In the genomic region with DNA sequence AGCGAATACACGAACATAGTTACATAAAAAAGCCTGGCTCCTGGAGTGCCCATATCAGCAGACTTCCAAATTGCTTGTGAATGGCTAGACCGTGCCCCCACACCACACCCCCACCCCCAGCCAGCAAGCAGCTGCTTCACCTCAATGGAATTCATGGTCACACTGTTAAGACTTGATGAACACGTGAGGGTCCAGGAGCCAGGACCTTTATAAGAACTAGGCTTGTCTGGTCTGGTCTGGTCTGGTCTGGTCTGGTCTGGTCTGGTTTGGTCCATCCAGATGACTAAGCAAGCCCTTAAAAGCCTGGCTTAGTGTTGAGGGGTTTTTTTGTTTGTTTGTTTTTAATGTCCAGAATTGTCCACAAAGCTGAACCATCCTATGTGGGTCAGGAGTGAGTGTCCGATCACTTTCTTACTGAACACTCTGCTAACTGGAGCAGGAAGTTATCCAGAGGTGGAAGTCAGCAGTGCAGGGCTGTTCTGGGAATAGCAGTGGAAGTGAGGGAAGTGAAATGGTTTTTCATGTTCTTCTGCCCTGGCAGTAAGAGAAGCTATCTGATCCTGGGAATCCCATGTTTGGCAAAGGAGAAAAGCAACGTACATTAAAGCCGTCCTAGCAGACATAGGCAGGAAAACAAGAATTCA, we compare ENCODE assay signal across 9 mouse cellular contexts. TPM values are rescaled to one million over a fixed set of nuclear protein-coding genes. Genes with fewer than 3 reads are reported as not detected.
A peak's percentile ranks its signal among the peaks of the same experiment; 100 is the strongest.
DNase-seq lines count a peak whose midpoint lies in the region; ATAC-seq and TF ChIP-seq lines count a peak whose summit lies in the region.
"Had no signal": no experiment of that assay in that cellular context is flagged by ENCODE, and none has a peak within 500 bp of the region (broad histone marks: within the 10 kb centered on the region; RNA-seq: fewer than 3 reads in every experiment).

No protein-coding gene starts in this region.

- TF ChIP-seq CTCF in heart, adult 2 months (IDR thresholded peaks at IDR 0.05): peak; percentile 20; the same call in 1 of the 2 replicates

- peak; percentile 58; the same call in 1 of the 2 replicates for ATAC-seq in midbrain, embryonic 12.5 days (ENCODE audit: low FRiP score, low read depth)
- ATAC-seq in midbrain, embryonic 14.5 days (ENCODE audit: low FRiP score, low TSS enrichment): no peak

- no peaks in the 10 kb centered on the region for H3K79me2 ChIP-seq in heart, adult 2 months (replicated peaks; ENCODE audit: control insufficient read depth, insufficient read depth, low read length)

- no peak overlapping the region for H3K4me3 ChIP-seq in midbrain, embryonic 12.5 days
- H3K4me3 ChIP-seq in midbrain, embryonic 14.5 days (replicated peaks; ENCODE audit: low read depth, low read length): no peak overlapping the region
- H3K4me3 ChIP-seq in heart, adult 2 months: no peak overlapping the region
- H3K4me3 ChIP-seq: limb, embryonic 15.5 days had no signal

- no peak for DNase-seq in midbrain, embryonic 14.5 days
- DNase-seq in heart, adult 2 months: peak in 1 of 2 experiments; percentile 27
- peak; percentile 70 to 77 for DNase-seq in kidney, postnatal 36 days
- DNase-seq in urinary bladder, postnatal 14 days (ENCODE audit: low spot score): peak; percentile 86
- DNase-seq in right cerebral cortex, postnatal 14 days: no peak
- DNase-seq in cerebellum, postnatal 10 days: no peak
- DNase-seq in adrenal gland, postnatal 25 days: no peak

- H3K9ac ChIP-seq in midbrain, embryonic 12.5 days (replicated peaks): no peak overlapping the region
- no peak overlapping the region for H3K9ac ChIP-seq in midbrain, embryonic 14.5 days (replicated peaks; ENCODE audit: low read length)
- no peak overlapping the region; the same call in 1 of the 2 replicates for H3K9ac ChIP-seq in heart, adult 2 months (ENCODE audit: low read depth, low read length)
- H3K9ac ChIP-seq: limb, embryonic 15.5 days had no signal

- no peaks in the 10 kb centered on the region for H3K27me3 ChIP-seq in midbrain, embryonic 12.5 days
- H3K27me3 ChIP-seq in midbrain, embryonic 14.5 days (ENCODE audit: control insufficient read depth, insufficient read depth, low read length): no peaks in the 10 kb centered on the region
- no peaks in the 10 kb centered on the region for H3K27me3 ChIP-seq in heart, adult 2 months (ENCODE audit: control insufficient read depth, insufficient read depth, low read length)
- H3K27me3 ChIP-seq: limb, embryonic 15.5 days had no signal

- no peak overlapping the region for H3K27ac ChIP-seq in midbrain, embryonic 12.5 days (replicated peaks)
- H3K27ac ChIP-seq in midbrain, embryonic 14.5 days (replicated peaks; ENCODE audit: low read depth, low read length): no peak overlapping the region
- H3K27ac ChIP-seq in heart, adult 2 months: peak overlapping the region; percentile 29
- H3K27ac ChIP-seq: limb, embryonic 15.5 days had no signal

- H3K4me2 ChIP-seq in midbrain, embryonic 12.5 days (replicated peaks): no peak overlapping the region
- no peak overlapping the region for H3K4me2 ChIP-seq in midbrain, embryonic 14.5 days (ENCODE audit: low read length)
- H3K4me2 ChIP-seq: limb, embryonic 15.5 days had no signal

- no peaks in the 10 kb centered on the region for H3K36me3 ChIP-seq in midbrain, embryonic 12.5 days
- H3K36me3 ChIP-seq in midbrain, embryonic 14.5 days (ENCODE audit: control insufficient read depth, insufficient read depth, low read length): no peaks in the 10 kb centered on the region
- H3K36me3 ChIP-seq in heart, adult 2 months (ENCODE audit: control insufficient read depth, insufficient read depth, low read length): peaks cover 2% of the 10 kb centered on the region; the same call in 1 of the 2 replicates
- H3K36me3 ChIP-seq: limb, embryonic 15.5 days had no signal

- no peak for TF ChIP-seq POLR2A in heart, adult 2 months (IDR thresholded peaks at IDR 0.05; ENCODE audit: insufficient read depth, low read depth, low read length)

- intact Hi-C loops in heart, adult 2 months (cut with DNase I): loop anchor here (5.0 kb wide), 1 partner anchor 41 kb away; no protein-coding TSS in a partner anchor

- peaks cover 9% of the 10 kb centered on the region; the same call in 1 of the 2 replicates for H3K4me1 ChIP-seq in midbrain, embryonic 12.5 days
- H3K4me1 ChIP-seq in midbrain, embryonic 14.5 days (ENCODE audit: control insufficient read depth, insufficient read depth, low read length): no peaks in the 10 kb centered on the region
- H3K4me1 ChIP-seq in heart, adult 2 months (ENCODE audit: control insufficient read depth, insufficient read depth, low read length): peaks cover 12% of the 10 kb centered on the region

- WGBS in midbrain, embryonic 12.5 days: 76% methylated on average over 7 of the region's 7 CpGs
- WGBS in midbrain, embryonic 14.5 days: 76% methylated on average over 7 of the region's 7 CpGs
- 42% methylated on average over 7 of the region's 7 CpGs for WGBS in heart, adult 2 months

- H3K9me3 ChIP-seq in midbrain, embryonic 12.5 days: no peaks in the 10 kb centered on the region
- no peaks in the 10 kb centered on the region for H3K9me3 ChIP-seq in midbrain, embryonic 14.5 days (ENCODE audit: control insufficient read depth, low read length)
- H3K9me3 ChIP-seq: limb, embryonic 15.5 days had no signal

- no peak for TF ChIP-seq EP300 in heart, adult 2 months (IDR thresholded peaks at IDR 0.05; ENCODE audit: insufficient read depth, low read depth, low read length)

RNA-seq across cellular contexts. Expression of a gene that starts 51.3 kb away (rescaled TPM):
- not detected in 2 replicates for polyA plus RNA-seq in midbrain, embryonic 12.5 days (2016; fragmentation: Nextera tagmentation; extraction: Ambion mirVana)
- polyA plus RNA-seq in midbrain, embryonic 14.5 days (2014; fragmentation: Nextera tagmentation; extraction: Ambion mirVana): not detected in 2 replicates
- not detected for total RNA-seq in heart, adult 2 months (2021)
- polyA plus RNA-seq in heart, adult 2 months (2012; rRNA removed): not detected in 2 replicates
- not detected in 2 replicates for total RNA-seq in adrenal gland, postnatal 25 days (2021)
- polyA plus RNA-seq: limb, embryonic 15.5 days had no signal

Comparison
In these comparisons a context has a peak if more than half of its experiments do, and no peak if none do; other contexts are left out.
1. DNase-seq: peak in kidney, postnatal 36 days (2 of 2) and urinary bladder, postnatal 14 days (single experiment); none in midbrain, embryonic 14.5 days (single experiment), right cerebral cortex, postnatal 14 days (single experiment), cerebellum, postnatal 10 days (0 of 2) and adrenal gland, postnatal 25 days (single experiment).